28 mouse cellular contexts compared by ENCODE assay signal in the genomic region with DNA sequence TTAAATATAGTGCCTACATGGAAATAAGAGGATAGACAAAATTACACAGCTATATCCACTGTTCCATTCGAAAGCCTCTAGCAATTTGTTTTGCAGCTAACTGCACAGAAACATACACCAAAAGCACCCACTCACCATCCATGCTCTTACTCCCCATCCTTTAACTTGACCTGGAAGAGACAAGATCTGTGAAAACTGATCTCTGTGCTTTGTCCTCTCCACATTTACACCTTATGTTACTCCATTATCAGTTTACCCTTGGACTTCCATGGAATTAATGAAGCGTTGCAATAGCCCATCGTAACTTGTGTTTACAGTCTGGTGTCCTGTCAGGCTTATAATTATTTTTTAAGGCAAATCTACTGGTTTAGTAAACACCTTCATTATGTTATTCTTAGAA. TPM values are rescaled to one million over a fixed set of nuclear protein-coding genes. Genes with fewer than 3 reads are reported as not detected.
A peak's percentile ranks its signal among the peaks of the same experiment; 100 is the strongest.
DNase-seq lines count a peak whose midpoint lies in the region; ATAC-seq and TF ChIP-seq lines count a peak whose summit lies in the region.
"Had no signal": no experiment of that assay in that cellular context is flagged by ENCODE, and none has a peak within 500 bp of the region (broad histone marks: within the 10 kb centered on the region; RNA-seq: fewer than 3 reads in every experiment).

No protein-coding gene starts in this region.

- peak overlapping the region; percentile 11; the same call in 1 of the 2 replicates for H3K4me3 ChIP-seq in kidney, embryonic 15.5 days (replicated peaks)
- no peak overlapping the region for H3K4me3 ChIP-seq in lung, embryonic 16.5 days (ENCODE audit: low read length)
- H3K4me3 ChIP-seq in lung, postnatal 0 days (ENCODE audit: low read depth, low read length): no peak overlapping the region
- H3K4me3 ChIP-seq in CH12.LX (replicated peaks in 1 of 3; ENCODE audit: low read depth in 2 of 3, low read length in 2 of 3, poor library complexity in 1 of 3): no peak overlapping the region
- H3K4me3 ChIP-seq: embryonic facial prominence, embryonic 10.5 days; forebrain, embryonic 10.5 days; heart, adult 2 months; heart, embryonic 13.5 days had no signal

- dilution Hi-C loops in CH12.LX (cut with MboI; ENCODE audit: extremely low pct_ligation_motif_present, extremely low pct_unique_long_range_greater_than_20kb, low sequenced_read_pairs): no loop called here

- H3K79me2 ChIP-seq in CH12.LX (replicated peaks; ENCODE audit: control insufficient read depth, extremely low read depth, insufficient read depth, poor library complexity, severe bottlenecking): no peaks in the 10 kb centered on the region

- H3K36me3 ChIP-seq in kidney, embryonic 15.5 days: no peaks in the 10 kb centered on the region
- H3K36me3 ChIP-seq in lung, embryonic 16.5 days (ENCODE audit: control insufficient read depth, insufficient read depth, low read length): no peaks in the 10 kb centered on the region
- H3K36me3 ChIP-seq in lung, postnatal 0 days (ENCODE audit: insufficient read depth, low read length): no peaks in the 10 kb centered on the region
- no peaks in the 10 kb centered on the region for H3K36me3 ChIP-seq in CH12.LX (replicated peaks in 1 of 2; ENCODE audit: control insufficient read depth in 1 of 2, insufficient read depth in 1 of 2, low read length in 1 of 2)
- H3K36me3 ChIP-seq: embryonic facial prominence, embryonic 10.5 days; forebrain, embryonic 10.5 days; heart, embryonic 13.5 days had no signal

- DNase-seq in frontal cortex, postnatal 10 days (ENCODE audit: low spot score in 2 of 2): no peak
- no peak for DNase-seq in kidney, postnatal 36 days
- no peak for DNase-seq in lung, postnatal 0 days (ENCODE audit: low spot score)
- DNase-seq in CH12.LX (ENCODE audit: extremely low read depth): no peak
- DNase-seq in right cerebral cortex, postnatal 4 days: no peak
- DNase-seq: adrenal gland, adult 2 months; B cell, adult 2 months; cerebellum, adult 11-12 months; gastrocnemius, postnatal 36 days; heart, adult 2 months; heart, postnatal 14 days; kidney, adult 11 months; right cerebral cortex, postnatal 25 days had no signal

- no peak overlapping the region for H3K9ac ChIP-seq in kidney, embryonic 15.5 days
- no peak overlapping the region for H3K9ac ChIP-seq in lung, embryonic 16.5 days (ENCODE audit: low read length)
- H3K9ac ChIP-seq in lung, postnatal 0 days (replicated peaks; ENCODE audit: low read depth): no peak overlapping the region
- peak overlapping the region; percentile 56; the same call in 1 of the 2 replicates for H3K9ac ChIP-seq in CH12.LX (ENCODE audit: insufficient read depth, low read depth)
- H3K9ac ChIP-seq: heart, embryonic 13.5 days had no signal

- no peak for TF ChIP-seq POLR2A in CH12.LX (IDR thresholded peaks at IDR 0.05; ENCODE audit: low read depth, low read length)

- no peak overlapping the region for H3K27ac ChIP-seq in kidney, embryonic 15.5 days
- H3K27ac ChIP-seq in lung, embryonic 16.5 days (ENCODE audit: low read length): no peak overlapping the region
- no peak overlapping the region for H3K27ac ChIP-seq in lung, postnatal 0 days (ENCODE audit: low read length)
- no peak overlapping the region for H3K27ac ChIP-seq in CH12.LX (ENCODE audit: insufficient read depth, low read depth)
- H3K27ac ChIP-seq: embryonic facial prominence, embryonic 10.5 days; forebrain, embryonic 10.5 days; heart, adult 2 months; heart, embryonic 13.5 days had no signal

- no peaks in the 10 kb centered on the region for H3K9me3 ChIP-seq in kidney, embryonic 15.5 days (replicated peaks)
- no peaks in the 10 kb centered on the region for H3K9me3 ChIP-seq in lung, embryonic 16.5 days (ENCODE audit: control insufficient read depth, low read length)
- H3K9me3 ChIP-seq in lung, postnatal 0 days (ENCODE audit: low read length): no peaks in the 10 kb centered on the region
- H3K9me3 ChIP-seq in CH12.LX (replicated peaks; ENCODE audit: low read length): no peaks in the 10 kb centered on the region
- H3K9me3 ChIP-seq: embryonic facial prominence, embryonic 10.5 days; forebrain, embryonic 10.5 days; heart, embryonic 13.5 days had no signal

- ATAC-seq in frontal cortex, adult (ENCODE audit: low TSS enrichment): 0 out of 2 replicates have a peak, but pooled peaks have one; percentile 27
- ATAC-seq in kidney, embryonic 15.5 days (replicated peaks; ENCODE audit: low FRiP score): peak; percentile 92
- no peak for ATAC-seq in lung, embryonic 16.5 days (ENCODE audit: low read depth)
- ATAC-seq in lung, postnatal 0 days: no peak

- H3K27me3 ChIP-seq in kidney, embryonic 15.5 days: no peaks in the 10 kb centered on the region
- no peaks in the 10 kb centered on the region for H3K27me3 ChIP-seq in lung, embryonic 16.5 days (ENCODE audit: control insufficient read depth, insufficient read depth, low read depth, low read length)
- H3K27me3 ChIP-seq in lung, postnatal 0 days (replicated peaks; ENCODE audit: insufficient read depth, low read length): no peaks in the 10 kb centered on the region
- H3K27me3 ChIP-seq in CH12.LX (replicated peaks): no peaks in the 10 kb centered on the region
- H3K27me3 ChIP-seq: heart, embryonic 13.5 days had no signal

- peak overlapping the region; percentile 49 for H3K4me2 ChIP-seq in kidney, embryonic 15.5 days
- peak overlapping the region; percentile 31; the same call in 1 of the 2 replicates for H3K4me2 ChIP-seq in lung, embryonic 16.5 days (ENCODE audit: low read depth, low read length)
- H3K4me2 ChIP-seq in lung, postnatal 0 days (replicated peaks; ENCODE audit: low read depth, low read length): no peak overlapping the region; the same call in 1 of the 2 replicates
- H3K4me2 ChIP-seq in CH12.LX (ENCODE audit: insufficient read depth, low read depth, poor library complexity, severe bottlenecking): peak overlapping the region; percentile 68
- H3K4me2 ChIP-seq: heart, embryonic 13.5 days had no signal

- 40% methylated on average over 3 of the region's 3 CpGs for WGBS in kidney, embryonic 15.5 days
- 54% methylated on average over 3 of the region's 3 CpGs for WGBS in lung, embryonic 16.5 days
- WGBS in lung, postnatal 0 days: 46% methylated on average over 3 of the region's 3 CpGs

- TF ChIP-seq CTCF in lung, postnatal 0 days (IDR thresholded peaks at IDR 0.05): no peak
- TF ChIP-seq CTCF in CH12.LX (conservative IDR thresholded peaks at IDR 0.05 in 1 of 2, IDR thresholded peaks at IDR 0.05 in 1 of 2; ENCODE audit: low read depth in 2 of 2, low read length in 2 of 2): no peak

- no peaks in the 10 kb centered on the region for H3K4me1 ChIP-seq in kidney, embryonic 15.5 days
- H3K4me1 ChIP-seq in lung, embryonic 16.5 days (replicated peaks; ENCODE audit: control insufficient read depth, insufficient read depth, low read length): no peaks in the 10 kb centered on the region; the same call in 1 of the 2 replicates
- no peaks in the 10 kb centered on the region for H3K4me1 ChIP-seq in lung, postnatal 0 days (ENCODE audit: insufficient read depth, low read depth, low read length)
- peaks cover 8 to 29% of the 10 kb centered on the region in 2 experiments; a peak in 3 of 4 replicates for H3K4me1 ChIP-seq in CH12.LX (ENCODE audit: control insufficient read depth in 1 of 2, insufficient read depth in 2 of 2)
- H3K4me1 ChIP-seq: embryonic facial prominence, embryonic 10.5 days; forebrain, embryonic 10.5 days had no signal

- in situ Hi-C loops in CH12.LX (cut with MboI; ENCODE audit: low pct_ligation_motif_present, low pct_unique_long_range_greater_than_20kb, low sequenced_read_pairs): no loop called here

- TF ChIP-seq EP300 in lung, postnatal 0 days (IDR thresholded peaks at IDR 0.05): no peak
- TF ChIP-seq EP300 in CH12.LX (IDR thresholded peaks at IDR 0.05; ENCODE audit: low read length): no peak

- no peak for TF ChIP-seq RAD21 in CH12.LX (IDR thresholded peaks at IDR 0.05; ENCODE audit: low read depth, low read length)

TF ChIP-seq in CH12.LX, 34 proteins besides CTCF, POLR2A, EP300 and RAD21:
- TF ChIP-seq SMC3 (IDR thresholded peaks at IDR 0.05; ENCODE audit: low read depth, low read length): no peak
- TF ChIP-seq TBP (conservative IDR thresholded peaks at IDR 0.05; ENCODE audit: low read depth, low read length): no peak
- no peak for TF ChIP-seq GABPA (IDR thresholded peaks at IDR 0.05; ENCODE audit: insufficient replicate concordance, low read depth, low read length)
- no peak for TF ChIP-seq ZC3H11A (IDR thresholded peaks at IDR 0.05; ENCODE audit: low read depth, low read length)
- no peak for TF ChIP-seq HCFC1 (IDR thresholded peaks at IDR 0.05; ENCODE audit: low read depth, low read length)
- no peak for TF ChIP-seq MXI1 (IDR thresholded peaks at IDR 0.05; ENCODE audit: low read depth, low read length)
- 0 out of 2 replicates have a peak, but pooled peaks have one; percentile 16 for TF ChIP-seq KAT2A (IDR thresholded peaks at IDR 0.05; ENCODE audit: insufficient replicate concordance, low read length)
- TF ChIP-seq CHD1 (IDR thresholded peaks at IDR 0.05; ENCODE audit: low read depth, low read length): 0 out of 2 replicates have a peak, but pooled peaks have one; percentile 64
- 0 out of 2 replicates have a peak, but pooled peaks have one; percentile 11 for TF ChIP-seq IRF4 (IDR thresholded peaks at IDR 0.05; ENCODE audit: low read depth, low read length)
TF ChIP-seq in CH12.LX: peak in this region for 3.

RNA-seq across cellular contexts. Expression of a gene that starts 20.1 kb away (rescaled TPM):
- not detected in 2 replicates for polyA plus RNA-seq in kidney, embryonic 15.5 days (2015; fragmentation: Nextera tagmentation; extraction: Ambion mirVana)
- polyA plus RNA-seq in lung, embryonic 16.5 days (2015; fragmentation: Nextera tagmentation; extraction: Ambion mirVana): not detected in 2 replicates
- polyA plus RNA-seq in lung, postnatal 0 days (2015; fragmentation: Nextera tagmentation; extraction: Ambion mirVana): not detected in 2 replicates
- total RNA-seq in CH12.LX (2012; rRNA removed): not detected in 2 replicates
- not detected in 2 replicates for total RNA-seq in CH12.LX (2014; rRNA removed)
- not detected in 2 replicates for polyA plus RNA-seq in CH12.LX (2012; ENCODE audit: insufficient read length, low read depth)
- total RNA-seq: adrenal gland, adult 2 months; adrenal gland, postnatal 4 days; gastrocnemius, postnatal 36 days; heart, adult 2 months; heart, postnatal 14 days; liver, adult 2 months; megakaryocyte, adult 5-6 weeks; MEL had no signal
- polyA plus RNA-seq: adrenal gland, adult 2 months; embryonic facial prominence, embryonic 10.5 days; forebrain, embryonic 10.5 days; heart, adult 2 months; heart, embryonic 13.5 days; large intestine, adult 2 months; limb, embryonic 11.5 days; liver, adult 2 months; liver, embryonic 16.5 days; spleen, adult 2 months; urinary bladder, adult 2 months had no signal

Comparison
In these comparisons a context has a peak if more than half of its experiments do, and no peak if none do; other contexts are left out.
1. ATAC-seq: peak in frontal cortex, adult (single experiment) and kidney, embryonic 15.5 days (single experiment); none in lung, embryonic 16.5 days (single experiment) and lung, postnatal 0 days (single experiment).